Mouse (Mus musculus): ENCODE results near the gene Tbx1.

DNA sequence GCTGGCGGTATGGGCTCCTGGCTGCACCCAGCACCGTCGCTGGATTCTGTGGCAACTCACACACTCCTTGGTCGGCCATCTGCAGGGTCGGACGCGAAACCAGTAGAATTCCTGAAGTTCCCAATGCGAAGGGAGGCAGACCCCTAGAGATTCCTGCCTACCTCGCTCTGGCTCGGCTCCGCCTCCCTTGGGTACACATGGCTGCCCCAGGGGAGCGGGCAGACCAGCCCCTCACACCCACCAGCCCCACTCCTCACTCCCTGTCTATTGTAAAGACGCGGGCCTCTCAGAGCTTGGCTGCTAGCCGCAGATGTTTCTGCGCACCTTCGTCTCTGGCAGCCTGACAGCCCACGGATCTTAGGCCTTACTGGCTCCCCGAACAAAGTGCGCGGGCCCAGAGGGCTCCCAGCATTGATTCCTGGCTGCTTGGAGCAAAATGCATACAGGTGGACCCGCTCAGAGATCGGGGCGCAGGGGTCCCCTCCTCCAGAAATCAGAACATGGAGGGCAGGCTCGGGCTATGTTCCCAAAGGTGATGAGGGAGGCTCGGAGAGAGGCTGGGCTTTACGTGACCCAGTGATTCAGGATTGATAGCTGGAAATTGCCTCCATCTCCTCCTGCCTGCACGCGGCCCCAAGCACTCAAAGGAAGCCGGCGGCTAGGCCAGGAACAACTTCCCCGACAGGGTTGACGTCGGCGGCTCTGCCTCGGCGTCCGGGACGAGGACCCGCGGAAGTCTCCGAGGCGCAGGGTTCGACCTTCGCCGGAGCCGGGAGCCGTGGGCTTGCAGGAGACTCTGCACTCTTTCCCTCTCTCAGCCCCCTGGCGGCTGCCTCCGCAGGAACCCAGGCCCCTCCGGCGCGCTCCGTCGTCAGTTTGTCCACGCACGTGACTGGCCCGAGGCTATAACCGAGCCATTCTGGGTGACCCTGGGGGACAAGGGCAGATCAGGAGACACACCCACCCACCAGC is 862 bp upstream of the Tbx1 start:
- TF ChIP-seq GATA1 (IDR thresholded peaks at IDR 0.05; ENCODE audit: low read length) (no peak), TAL1 (IDR thresholded peaks at IDR 0.05; ENCODE audit: low read length) (no peak)
